Mouse (Mus musculus) adrenal gland, adult 18-20 months (tissue): ENCODE measurements around the gene Hnrnpk. TPM values are rescaled to one million over a fixed set of nuclear protein-coding genes. Genes with fewer than 3 reads are reported as not detected.

Experiments used
- microRNA-seq, 2 experiments: library from miRNA; unstranded; fragments of <30 nt; microRNA quantifications; one replicate each; pipeline ENCODE4 v1.2.0; 2021; ENCODE audit warnings: borderline number of aligned reads in 2 of 2
- total RNA-seq, 2 experiments: library from RNA; stranded (reverse); gene quantifications; 1 replicate in 1 of 2; 2 replicates in 1 of 2; pipeline ENCODE4 v1.2.3; 2021

Gene Hnrnpk
- total RNA-seq, 2 experiments from 2014 or later: 806 to 881 TPM

Small RNA genes lying within 50 kb of the gene (microRNA-seq; reads per million reads assigned to microRNA genes)
- gene Mir7-1: 182 to 309 reads per million in 2 experiments

Other genes with a start within 250 kb of the Hnrnpk start
- gene Idnk, start 245.7 kb downstream of the Hnrnpk start, total RNA-seq: 10 to 100 TPM; 59.7 to 65.5 TPM
- 100 to 1,000 TPM; 151 to 156 TPM for gene Ubqln1, start 187.7 kb downstream of the Hnrnpk start, total RNA-seq
- gene Gkap1, start 127.6 kb downstream of the Hnrnpk start, total RNA-seq: 10 to 100 TPM; 54.5 to 83.4 TPM
- under 1 TPM; 0.70 to 0.90 TPM for gene Kif27, start 44.2 kb downstream of the Hnrnpk start, total RNA-seq
- 10 to 100 TPM; 23.5 to 30.0 TPM for gene 2210016F16Rik, start 18.1 kb downstream of the Hnrnpk start, total RNA-seq
- 10 to 100 TPM; 18.0 to 19.1 TPM for gene Rmi1, start 1.1 kb downstream of the Hnrnpk start, total RNA-seq
- gene Slc28a3, start 207.5 kb upstream of the Hnrnpk start, total RNA-seq: not detected